Mouse (Mus musculus): ENCODE measurements around the gene Ciita. TPM values are rescaled to one million over a fixed set of nuclear protein-coding genes. Genes with fewer than 3 reads are reported as not detected.

The Ciita gene
- 10.2 TPM for total RNA-seq (2023)

GRCm38 (mm10) chr16:10479857-10480256, at the start of gene Ciita:
Gene Ciita, plus strand, starts transcription at chr16:10480059.

GRCm38 (mm10) chr16:10447264-10447594, 32.6 kb upstream of the Ciita start, which contains the start of gene Tvp23a:
Gene Tvp23a, minus strand, starts transcription at chr16:10447362.

DNA sequence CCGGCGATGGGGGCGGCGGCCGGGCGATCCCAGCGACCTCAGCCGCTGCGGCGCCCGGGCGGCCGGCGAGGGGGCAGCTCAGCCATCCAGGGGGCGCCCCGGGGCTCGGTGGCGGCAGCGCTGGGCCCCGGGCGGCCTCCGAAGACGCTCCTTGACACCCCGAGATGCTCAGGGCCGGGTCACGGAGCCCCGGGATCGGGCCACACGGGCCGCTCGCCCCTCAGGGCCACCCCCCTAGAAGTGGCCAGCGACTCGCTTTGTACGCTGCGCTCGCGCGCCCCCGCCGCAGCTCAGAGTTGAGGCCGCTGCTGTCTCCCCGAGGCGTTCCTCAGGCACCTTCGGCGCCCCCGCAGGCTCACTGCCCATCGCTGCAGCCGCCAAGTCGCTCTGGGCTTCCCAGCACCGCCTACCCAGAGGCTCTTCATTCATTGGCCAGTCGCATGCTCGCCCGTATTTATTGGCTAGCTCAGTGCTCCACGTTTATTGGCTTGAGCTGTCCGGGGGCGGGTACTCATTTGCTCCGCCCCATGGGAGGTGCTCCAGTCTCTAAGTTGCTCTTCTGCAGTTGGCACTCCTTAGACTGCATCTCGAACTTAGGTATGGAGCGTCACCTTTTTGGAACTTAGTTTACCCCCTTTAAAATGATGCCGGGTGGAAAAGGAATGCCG, 63.0 kb downstream of the Ciita start, which contains the start of gene Dexi:
Dexi (minus strand) TSS at position 357 of the 668 bp plus-strand sequence.

GRCm38 (mm10) chr16:10544995-10545622, 65.2 kb downstream of the Ciita start, which contains the start of gene Clec16a:
Gene Clec16a, plus strand, starts transcription at chr16:10545339.

Other genes starting within 250 kb of the Ciita start
- gene Emp2, start 166.1 kb upstream of the Ciita start, total RNA-seq (2023): 0.33 TPM
- not detected for gene Tekt5, start 84.6 kb upstream of the Ciita start, total RNA-seq (2023)
- 34.2 TPM for gene Nubp1, start 68.1 kb upstream of the Ciita start, total RNA-seq (2023)
- gene Tvp23a, start 32.7 kb upstream of the Ciita start, total RNA-seq (2023): not detected
- gene Dexi, start 63.0 kb downstream of the Ciita start, total RNA-seq (2023): 17.9 TPM
- gene Clec16a, start 65.3 kb downstream of the Ciita start, total RNA-seq (2023): 32.4 TPM